Mouse (Mus musculus): ENCODE measurements at regions not wholly inside any gene's neighbourhood (a gene's known extent, or its start where the extent isn't known, plus 50 kb on each side); places are given as distances from the start of the nearest gene placed in this dataset.

- DNase-seq, result no peak
Measured at GRCm38 (mm10) chr10:124320191-124321110, 1056.7 kb downstream of the Fam19a2 start.

- DNase-seq, result no peak
Measured at GRCm38 (mm10) chr10:124332491-124332890, 1056.8 kb downstream of the Slc16a7 start.

GRCm38 (mm10) chr10:124338923-124339322 lies 1050.3 kb downstream of the Slc16a7 start:
- DNase-seq, result no peak

GRCm38 (mm10) chr10:124349300-124349699 lies 1040.0 kb downstream of the Slc16a7 start:
- DNase-seq, result no peak

- DNase-seq, result no peak
Measured at GRCm38 (mm10) chr10:124362795-124363194, 1026.5 kb downstream of the Slc16a7 start.

GRCm38 (mm10) chr10:124370994-124371393 lies 1018.3 kb downstream of the Slc16a7 start:
- DNase-seq, result no peak

GRCm38 (mm10) chr10:124402647-124403046 lies 986.6 kb downstream of the Slc16a7 start:
- DNase-seq, result no peak

- no peak for DNase-seq
Measured at GRCm38 (mm10) chr10:124409633-124410032, 979.6 kb downstream of the Slc16a7 start.

GRCm38 (mm10) chr10:124416531-124416930 lies 972.7 kb downstream of the Slc16a7 start:
- peak; percentile 21 for DNase-seq

- DNase-seq, result no peak
Measured at GRCm38 (mm10) chr10:124423418-124423817, 965.8 kb downstream of the Slc16a7 start.
